Comparison of ENCODE assay signal across 9 mouse cellular contexts in genomic region chr4:106582428-106583153, GRCm38 (mm10). TPM values are rescaled to one million over a fixed set of nuclear protein-coding genes. Genes with fewer than 3 reads are reported as not detected.
DNase-seq lines count a peak whose midpoint lies in the region; ATAC-seq and TF ChIP-seq lines count a peak whose summit lies in the region.
"Had no signal": no experiment of that assay in that cellular context is flagged by ENCODE, and none has a peak within 500 bp of the region (broad histone marks: within the 10 kb centered on the region; RNA-seq: fewer than 3 reads in every experiment).

No protein-coding gene starts in this region.

- H3K36me3 ChIP-seq in limb, embryonic 15.5 days: peaks cover 86% of the 10 kb centered on the region
- peaks cover 100% of the 10 kb centered on the region for H3K36me3 ChIP-seq in limb, embryonic 10.5 days
- peaks cover 67% of the 10 kb centered on the region for H3K36me3 ChIP-seq in kidney, embryonic 16.5 days (ENCODE audit: insufficient read depth, low read length)

- H3K9ac ChIP-seq in limb, embryonic 15.5 days: no peak overlapping the region
- H3K9ac ChIP-seq in kidney, embryonic 16.5 days (replicated peaks; ENCODE audit: low read length): no peak overlapping the region
- H3K9ac ChIP-seq: hindbrain, embryonic 15.5 days had no signal

- no peaks in the 10 kb centered on the region for H3K9me3 ChIP-seq in limb, embryonic 15.5 days
- no peaks in the 10 kb centered on the region for H3K9me3 ChIP-seq in limb, embryonic 10.5 days (replicated peaks)
- H3K9me3 ChIP-seq in kidney, embryonic 16.5 days (ENCODE audit: low read length): no peaks in the 10 kb centered on the region
- H3K9me3 ChIP-seq: hindbrain, embryonic 15.5 days had no signal

- 0 out of 2 replicates have a peak overlapping the region, but pooled peaks have one; percentile 17 for H3K27ac ChIP-seq in limb, embryonic 15.5 days
- H3K27ac ChIP-seq in limb, embryonic 10.5 days: no peak overlapping the region
- 0 out of 2 replicates have a peak overlapping the region, but pooled peaks have one; percentile 8 for H3K27ac ChIP-seq in kidney, embryonic 16.5 days (ENCODE audit: low read length)
- H3K27ac ChIP-seq in cerebellum, adult 2 months (ENCODE audit: insufficient read depth, low read length): no peak overlapping the region
- H3K27ac ChIP-seq: hindbrain, embryonic 15.5 days had no signal

- TF ChIP-seq CTCF in cerebellum, adult 2 months (IDR thresholded peaks at IDR 0.05; ENCODE audit: borderline replicate concordance, insufficient read depth, low read depth, low read length): no peak

- no peak for DNase-seq in limb, embryonic 10.5 days (ENCODE audit: low spot score)
- peak; percentile 43 for DNase-seq in c-Kit-negative CD71-positive TER-119-positive erythroid progenitor cells, embryonic 14.5 days (ENCODE audit: low read depth, low spot score)
- no peak for DNase-seq in cerebellum, adult 2 months
- no peak for DNase-seq in spleen, postnatal 10 days (ENCODE audit: low spot score in 2 of 2)
- no peak for DNase-seq in cerebellum, adult 9-10 months

- no peaks in the 10 kb centered on the region for H3K4me1 ChIP-seq in limb, embryonic 15.5 days
- no peaks in the 10 kb centered on the region for H3K4me1 ChIP-seq in limb, embryonic 10.5 days
- H3K4me1 ChIP-seq in kidney, embryonic 16.5 days (ENCODE audit: insufficient read depth, low read length): no peaks in the 10 kb centered on the region
- H3K4me1 ChIP-seq in cerebellum, adult 2 months (ENCODE audit: control insufficient read depth, insufficient read depth, low read length): peaks cover under 1% of the 10 kb centered on the region; the same call in 1 of the 2 replicates
- H3K4me1 ChIP-seq: hindbrain, embryonic 15.5 days had no signal

- 89% methylated on average over 12 of the region's 12 CpGs for WGBS in limb, embryonic 15.5 days
- 85% methylated on average over 12 of the region's 12 CpGs for WGBS in limb, embryonic 10.5 days
- WGBS in kidney, embryonic 16.5 days: 81% methylated on average over 12 of the region's 12 CpGs
- WGBS in cerebellum, adult 2 months: 90% methylated on average over 12 of the region's 12 CpGs

- ATAC-seq in limb, embryonic 15.5 days (ENCODE audit: insufficient number of reproducible peaks, low FRiP score, low TSS enrichment, low read depth): no peak
- ATAC-seq in kidney, embryonic 16.5 days (ENCODE audit: low FRiP score, low TSS enrichment): peak; percentile 61
- ATAC-seq in megakaryocyte-erythroid progenitor cell, adult 5-6 weeks (replicated peaks; ENCODE audit: low FRiP score, low TSS enrichment, poor library complexity, severe bottlenecking): peak; percentile 86

- no peak overlapping the region for H3K4me2 ChIP-seq in limb, embryonic 15.5 days
- H3K4me2 ChIP-seq in kidney, embryonic 16.5 days (replicated peaks; ENCODE audit: low read depth, low read length): no peak overlapping the region
- H3K4me2 ChIP-seq: hindbrain, embryonic 15.5 days had no signal

- H3K4me3 ChIP-seq in limb, embryonic 15.5 days: no peak overlapping the region
- H3K4me3 ChIP-seq in limb, embryonic 10.5 days: no peak overlapping the region
- no peak overlapping the region for H3K4me3 ChIP-seq in kidney, embryonic 16.5 days (ENCODE audit: low read length)
- no peak overlapping the region for H3K4me3 ChIP-seq in cerebellum, adult 2 months (replicated peaks; ENCODE audit: insufficient read depth, low read depth, low read length)
- H3K4me3 ChIP-seq: hindbrain, embryonic 15.5 days had no signal

- TF ChIP-seq POLR2A in cerebellum, adult 2 months (IDR thresholded peaks at IDR 0.05; ENCODE audit: borderline replicate concordance, insufficient read depth, low read length): no peak

- no peaks in the 10 kb centered on the region for H3K27me3 ChIP-seq in limb, embryonic 15.5 days
- H3K27me3 ChIP-seq in limb, embryonic 10.5 days (ENCODE audit: low read depth, poor library complexity, severe bottlenecking): no peaks in the 10 kb centered on the region
- no peaks in the 10 kb centered on the region for H3K27me3 ChIP-seq in kidney, embryonic 16.5 days (ENCODE audit: insufficient read depth, low read length)
- H3K27me3 ChIP-seq in cerebellum, adult 2 months (ENCODE audit: control insufficient read depth, insufficient read depth, low read length): no peaks in the 10 kb centered on the region
- H3K27me3 ChIP-seq: hindbrain, embryonic 15.5 days had no signal

RNA-seq across cellular contexts. Expression of gene Dhcr24, which starts 21.8 kb away (rescaled TPM):
- polyA plus RNA-seq in limb, embryonic 15.5 days (2015; fragmentation: Nextera tagmentation; extraction: Ambion mirVana): 5.6 and 6.2 TPM in 2 replicates
- polyA plus RNA-seq in limb, embryonic 10.5 days (2016; fragmentation: Nextera tagmentation; extraction: Ambion mirVana): 9.8 and 10.1 TPM in 2 replicates
- polyA plus RNA-seq in kidney, embryonic 16.5 days (2015; fragmentation: Nextera tagmentation; extraction: Ambion mirVana): 4.1 TPM in 2 replicates
- 27.7 and 27.8 TPM in 2 replicates for total RNA-seq in megakaryocyte-erythroid progenitor cell, adult 5-6 weeks (2014; fragmentation: Nextera tagmentation)
- 9.4 and 11.2 TPM in 2 replicates for total RNA-seq in megakaryocyte-erythroid progenitor cell, adult 5-6 weeks (2017)
- polyA plus RNA-seq in cerebellum, adult 2 months (2012; rRNA removed): 76.3 and 86.4 TPM in 2 replicates

RNA-seq across cellular contexts. Expression of gene Lexm, which starts 34.5 kb away (rescaled TPM):
- not detected in 2 replicates for polyA plus RNA-seq in limb, embryonic 15.5 days (2015; fragmentation: Nextera tagmentation; extraction: Ambion mirVana)
- 0.15 TPM in 2 replicates for polyA plus RNA-seq in limb, embryonic 10.5 days (2016; fragmentation: Nextera tagmentation; extraction: Ambion mirVana)
- not detected in 2 replicates for polyA plus RNA-seq in kidney, embryonic 16.5 days (2015; fragmentation: Nextera tagmentation; extraction: Ambion mirVana)
- not detected in 2 replicates for total RNA-seq in megakaryocyte-erythroid progenitor cell, adult 5-6 weeks (2014; fragmentation: Nextera tagmentation)
- not detected in 2 replicates for total RNA-seq in megakaryocyte-erythroid progenitor cell, adult 5-6 weeks (2017)
- 0.08 and 0.15 TPM in 2 replicates for polyA plus RNA-seq in cerebellum, adult 2 months (2012; rRNA removed)
- polyA plus RNA-seq: hindbrain, embryonic 15.5 days had no signal

RNA-seq across cellular contexts. Expression of gene Ttc22, which starts 39.6 kb away (rescaled TPM):
- polyA plus RNA-seq in limb, embryonic 15.5 days (2015; fragmentation: Nextera tagmentation; extraction: Ambion mirVana): 18.7 and 19.2 TPM in 2 replicates
- 0.14 TPM in 1 of 2 replicates, not detected in the other for polyA plus RNA-seq in limb, embryonic 10.5 days (2016; fragmentation: Nextera tagmentation; extraction: Ambion mirVana)
- polyA plus RNA-seq in kidney, embryonic 16.5 days (2015; fragmentation: Nextera tagmentation; extraction: Ambion mirVana): 6.7 and 7.1 TPM in 2 replicates
- total RNA-seq in megakaryocyte-erythroid progenitor cell, adult 5-6 weeks (2014; fragmentation: Nextera tagmentation): not detected in 2 replicates
- not detected in 2 replicates for total RNA-seq in megakaryocyte-erythroid progenitor cell, adult 5-6 weeks (2017)
- polyA plus RNA-seq in cerebellum, adult 2 months (2012; rRNA removed): 0.26 and 0.74 TPM in 2 replicates

Comparison
In these comparisons a context has a peak if more than half of its experiments do, and no peak if none do; other contexts are left out.
1. H3K27ac ChIP-seq: peak in limb, embryonic 15.5 days (single experiment) and kidney, embryonic 16.5 days (single experiment); none in limb, embryonic 10.5 days (single experiment) and cerebellum, adult 2 months (single experiment).